Mouse (Mus musculus) heart, embryonic 11.5 days (tissue): ENCODE data around the gene Ankar. TPM values are rescaled to one million over a fixed set of nuclear protein-coding genes. Genes with fewer than 3 reads are reported as not detected.

Experiments
- ATAC-seq: fragments of 200-750 bp; cut with Nextera tagmentation; replicated peaks from 2 replicates; pipeline ENCODE4 v1.8.0; 2017; ENCODE audit warnings: moderate library complexity; ENCODE audit not compliant: insufficient number of reproducible peaks, low FRiP score, low TSS enrichment
- H3K27ac ChIP-seq: fragments of 300-500 bp; sonication (generic); 2 replicates; pipeline ENCODE4 v1.5.1; 2014; ENCODE audit warnings: mild to moderate bottlenecking, low read depth, low read length
- H3K27me3 ChIP-seq: fragments of 300-500 bp; sonication (generic); 2 replicates; pipeline ENCODE4 v1.6.1; 2014; ENCODE audit warnings: mild to moderate bottlenecking, low read length, mixed read lengths; ENCODE audit not compliant: control insufficient read depth, insufficient read depth
- H3K36me3 ChIP-seq: fragments of 300-500 bp; sonication (generic); 2 replicates; pipeline ENCODE4 v1.6.1; 2014; ENCODE audit warnings: mild to moderate bottlenecking, low read length, moderate library complexity, mixed read lengths; ENCODE audit not compliant: control insufficient read depth, insufficient read depth
- H3K4me1 ChIP-seq: fragments of 300-500 bp; sonication (generic); 2 replicates; pipeline ENCODE4 v1.6.1; 2014; ENCODE audit warnings: low read length; ENCODE audit not compliant: control insufficient read depth, insufficient read depth
- H3K4me2 ChIP-seq: fragments of 300-500 bp; sonication (generic); 2 replicates; pipeline ENCODE4 v1.6.1; 2014; ENCODE audit warnings: mild to moderate bottlenecking, moderate library complexity
- H3K4me3 ChIP-seq: fragments of 300-500 bp; sonication (generic); 2 replicates; pipeline ENCODE4 v1.5.1; 2014; ENCODE audit warnings: low read depth, low read length
- H3K9ac ChIP-seq: fragments of 300-500 bp; sonication (generic); 2 replicates; pipeline ENCODE4 v1.6.1; 2014; ENCODE audit warnings: mild to moderate bottlenecking, low read depth, low read length, moderate library complexity
- H3K9me3 ChIP-seq: fragments of 300-500 bp; sonication (generic); replicated peaks from 2 replicates; pipeline ENCODE4 v1.6.1; 2016; ENCODE audit warnings: low read length; ENCODE audit not compliant: control insufficient read depth
- WGBS: fragments of 180-500 bp; shearing (Covaris S2); extraction: QIAGEN DNeasy Blood & Tissue Kit; methylation state at CpG from one replicate; pipeline ENCODE4 v1.1.7; 2014; ENCODE audit not compliant: insufficient replicate concordance; 5-methylcytosine and 5-hydroxymethylcytosine counted together
- polyA plus RNA-seq: library from polyadenylated mRNA; unstranded; fragments of >200 nt; fragmentation: Nextera tagmentation; extraction: Ambion mirVana; gene quantifications from 2 replicates; pipeline ENCODE4 v1.2.1, GENCODE M21; 2014

Ankar gene
- polyA plus RNA-seq, 1 experiment from 2014 or later = not detected

DNA sequence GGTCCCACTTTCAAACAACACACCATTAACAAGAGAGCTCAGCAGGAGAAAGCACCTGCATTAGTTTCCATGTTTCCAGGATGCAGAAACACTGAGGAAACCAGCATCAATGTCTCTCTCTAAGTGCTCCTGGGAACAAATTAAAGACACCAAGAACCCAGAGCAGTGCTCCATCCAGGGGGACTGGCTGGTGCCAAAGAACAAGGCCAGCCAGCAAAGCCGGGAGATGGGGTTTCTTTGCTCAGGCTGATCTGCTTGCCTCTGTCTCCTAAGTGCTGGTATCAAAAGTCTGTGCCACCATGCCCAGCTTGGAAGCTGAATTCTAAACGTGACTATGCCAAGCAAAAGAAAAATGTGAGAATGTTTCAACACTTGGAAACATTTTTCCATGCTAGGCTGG lies 16.0 kb upstream of the Ankar start:
- Histone ChIP-seq H3K9me3 (no peaks in the 10 kb centered on the region), H3K36me3 (peaks cover 15% of the 10 kb centered on the region; the same call in 1 of the 2 replicates), H3K4me2 (no peak overlapping the region), H3K9ac (no peak overlapping the region), H3K4me1 (peaks cover 11% of the 10 kb centered on the region), H3K27me3 (no peaks in the 10 kb centered on the region), H3K4me3 (no peak overlapping the region), H3K27ac (no peak overlapping the region)
- 55% methylated on average over 2 of the region's 2 CpGs for WGBS
- ATAC-seq = no peak

DNA sequence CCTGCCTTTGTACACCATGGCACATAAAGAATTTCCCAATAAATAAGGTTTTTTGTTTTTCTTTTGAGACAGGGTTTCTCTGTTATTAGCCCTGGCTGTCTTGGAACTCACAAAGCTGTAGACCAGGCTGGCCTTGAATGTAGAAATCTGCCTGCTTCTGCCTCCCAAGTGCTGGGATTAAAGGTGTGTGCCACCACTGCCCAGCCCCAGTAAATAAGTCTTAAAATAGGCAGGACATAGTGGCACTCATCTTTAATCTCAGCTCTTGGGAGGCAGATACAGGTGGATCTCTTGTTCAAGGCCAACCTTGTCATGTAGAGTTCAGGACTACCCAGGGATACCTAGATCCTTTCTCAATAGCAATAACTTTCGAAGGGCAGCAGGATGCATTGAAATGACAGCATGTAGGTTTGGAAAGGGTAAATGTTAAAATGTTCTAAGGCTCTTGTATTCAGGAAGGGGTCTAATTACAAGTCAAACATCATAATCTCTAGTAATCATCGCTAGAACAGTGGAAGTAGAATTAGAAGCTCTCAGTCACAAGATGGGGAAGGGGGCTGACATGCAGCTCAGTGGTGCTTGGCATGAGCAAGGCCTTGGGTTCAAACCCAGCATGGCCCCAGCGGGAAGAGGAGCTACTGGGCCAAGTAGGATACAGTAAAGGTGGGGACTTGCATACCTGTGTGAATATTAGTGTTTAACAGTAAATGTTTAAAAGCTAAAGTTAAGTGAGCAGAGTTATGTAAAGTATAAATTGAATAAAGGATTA lies 15.4 kb upstream of the Ankar start:
- peaks cover 15% of the 10 kb centered on the region; the same call in 1 of the 2 replicates for H3K36me3 ChIP-seq
- ATAC-seq = no peak
- H3K4me3 ChIP-seq = no peak overlapping the region
- H3K9me3 ChIP-seq = no peaks in the 10 kb centered on the region
- no peak overlapping the region for H3K4me2 ChIP-seq
- WGBS = 77% methylated on average over 3 of the region's 3 CpGs
- H3K9ac ChIP-seq = no peak overlapping the region
- H3K4me1 ChIP-seq = peaks cover 11% of the 10 kb centered on the region
- H3K27ac ChIP-seq = no peak overlapping the region
- no peaks in the 10 kb centered on the region for H3K27me3 ChIP-seq

- Histone ChIP-seq H3K4me2 (no peak overlapping the region), H3K4me1 (peaks cover 11% of the 10 kb centered on the region), H3K9ac (no peak overlapping the region), H3K27me3 (no peaks in the 10 kb centered on the region), H3K9me3 (no peaks in the 10 kb centered on the region), H3K4me3 (no peak overlapping the region), H3K36me3 (peaks cover 15% of the 10 kb centered on the region; the same call in 1 of the 2 replicates), H3K27ac (no peak overlapping the region)
- ATAC-seq = no peak
- WGBS = 85% methylated on average over 1 of the region's 1 CpGs
These were observed 14.7 kb upstream of the Ankar start for GRCm38 (mm10) chr1:72715065-72715464.

GRCm38 (mm10) chr1:72714547-72714946 lies 14.2 kb upstream of the Ankar start:
- Histone ChIP-seq H3K9ac (no peak overlapping the region), H3K36me3 (peaks cover 15% of the 10 kb centered on the region; the same call in 1 of the 2 replicates), H3K4me1 (peaks cover 11% of the 10 kb centered on the region), H3K9me3 (no peaks in the 10 kb centered on the region), H3K27ac (no peak overlapping the region), H3K27me3 (no peaks in the 10 kb centered on the region), H3K4me3 (no peak overlapping the region), H3K4me2 (no peak overlapping the region)
- ATAC-seq = no peak
- WGBS = 71% methylated on average over 4 of the region's 4 CpGs

GRCm38 (mm10) chr1:72711684-72712083 lies 11.3 kb upstream of the Ankar start:
- 2% methylated on average over 17 of the region's 17 CpGs for WGBS
- no peaks in the 10 kb centered on the region for H3K9me3 ChIP-seq
- peak overlapping the region; percentile 95 for H3K9ac ChIP-seq
- H3K4me1 ChIP-seq = peaks cover 11% of the 10 kb centered on the region
- no peaks in the 10 kb centered on the region for H3K27me3 ChIP-seq
- no peak; the same call in 1 of the 2 replicates for ATAC-seq
- peak overlapping the region; percentile 81 for H3K4me3 ChIP-seq
- peak overlapping the region; percentile 83 for H3K4me2 ChIP-seq
- H3K36me3 ChIP-seq = peaks cover 15% of the 10 kb centered on the region; the same call in 1 of the 2 replicates
- H3K27ac ChIP-seq = peak overlapping the region; percentile 88

DNA sequence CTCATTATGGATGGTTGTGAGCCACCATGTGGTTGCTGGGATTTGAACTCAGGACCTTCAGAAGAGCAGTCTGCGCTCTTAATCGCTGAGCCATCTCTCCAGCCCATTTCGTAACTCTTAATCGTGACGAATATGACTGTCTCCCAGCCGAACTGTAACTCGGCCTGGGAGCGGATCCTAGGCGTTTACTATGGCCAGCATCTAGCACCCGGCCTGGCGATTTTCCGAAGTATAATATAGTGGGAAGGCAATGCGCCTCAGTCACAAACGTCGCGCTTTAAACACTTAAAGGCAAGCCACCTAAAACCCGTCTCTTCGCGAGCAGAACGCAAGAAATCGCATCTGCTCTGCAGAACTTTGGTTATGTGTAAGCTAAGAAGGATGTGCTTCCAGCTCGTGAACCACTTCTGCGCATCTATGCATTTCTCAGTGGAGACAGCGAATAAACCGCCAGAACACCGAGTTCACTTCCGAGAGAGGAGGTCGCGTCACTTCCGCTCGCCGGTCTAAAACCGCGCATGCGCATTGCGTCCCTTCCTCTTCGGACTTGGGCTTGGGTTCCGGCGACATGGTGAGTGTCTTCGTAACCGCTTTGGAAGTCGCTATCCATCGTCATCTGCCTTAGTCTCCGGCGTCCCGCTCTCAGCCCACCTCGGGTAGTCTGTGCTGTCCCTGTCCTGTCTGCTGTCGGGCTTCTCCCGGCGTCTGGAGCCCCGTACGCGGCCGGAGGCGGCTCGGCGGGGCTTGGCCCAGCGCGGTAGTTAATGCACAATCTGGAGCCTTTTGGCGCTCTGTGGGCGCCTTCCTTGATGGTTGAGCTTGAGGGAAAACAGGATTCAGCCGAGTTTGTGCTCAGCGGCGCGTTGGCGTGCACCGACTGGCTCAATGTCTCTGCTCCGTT lies 10.6 kb upstream of the Ankar start, which contains the start of gene Rpl37a:
Gene Rpl37a (plus strand): TSS at position 538 of the 901 bp plus-strand sequence.
- peak within 1 kb of the TSS; percentile 83 for H3K4me2 ChIP-seq
- ATAC-seq = peak; percentile 74
- H3K9ac ChIP-seq = peak within 1 kb of the TSS; percentile 95
- 2% methylated on average over 68 of the region's 68 CpGs for WGBS
- peak within 1 kb of the TSS; percentile 88 for H3K27ac ChIP-seq
- H3K27me3 ChIP-seq = no peaks in the 10 kb centered on the region
- peaks cover 11% of the 10 kb centered on the region for H3K4me1 ChIP-seq
- H3K4me3 ChIP-seq = peak within 1 kb of the TSS; percentile 81
- peaks cover 15% of the 10 kb centered on the region; the same call in 1 of the 2 replicates for H3K36me3 ChIP-seq
- no peaks in the 10 kb centered on the region for H3K9me3 ChIP-seq

GRCm38 (mm10) chr1:72707525-72707924 lies 7.1 kb upstream of the Ankar start:
- Histone ChIP-seq H3K9ac (no peak overlapping the region), H3K27ac (no peak overlapping the region), H3K9me3 (no peaks in the 10 kb centered on the region), H3K27me3 (no peaks in the 10 kb centered on the region), H3K4me3 (no peak overlapping the region), H3K4me2 (no peak overlapping the region), H3K4me1 (peaks cover 3% of the 10 kb centered on the region), H3K36me3 (no peaks in the 10 kb centered on the region)
- WGBS = 42% methylated on average over 4 of the region's 4 CpGs
- ATAC-seq = no peak

DNA sequence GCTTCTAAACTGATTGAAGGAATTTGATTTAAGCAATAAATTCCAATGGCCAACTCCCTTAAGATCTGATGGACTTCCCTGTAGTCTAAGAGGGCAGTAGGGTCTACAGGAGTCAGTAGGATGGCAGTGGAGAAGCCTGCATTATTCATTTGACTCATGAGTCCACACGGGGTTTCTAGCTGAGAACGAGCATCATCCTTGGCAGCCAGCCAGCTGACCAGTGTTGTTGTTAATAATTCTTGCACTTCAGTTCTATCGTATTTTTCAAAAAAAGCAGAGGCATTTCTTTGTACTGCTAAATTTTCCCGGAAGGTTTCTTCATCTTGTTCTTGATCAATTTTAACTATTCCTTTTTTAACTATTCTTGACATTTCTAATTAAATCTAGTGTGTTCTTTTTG lies 1.7 kb downstream of the Ankar start:
- 66% methylated on average over 4 of the region's 4 CpGs for WGBS
- no peaks in the 10 kb centered on the region for H3K4me1 ChIP-seq
- H3K27me3 ChIP-seq = no peaks in the 10 kb centered on the region
- H3K4me3 ChIP-seq = no peak overlapping the region
- no peak overlapping the region for H3K27ac ChIP-seq
- no peak overlapping the region for H3K4me2 ChIP-seq
- no peaks in the 10 kb centered on the region for H3K9me3 ChIP-seq
- H3K36me3 ChIP-seq = no peaks in the 10 kb centered on the region
- no peak for ATAC-seq
- no peak overlapping the region for H3K9ac ChIP-seq
